Mouse (Mus musculus): ENCODE data around the gene Bglap. TPM values are rescaled to one million over a fixed set of nuclear protein-coding genes. Genes with fewer than 3 reads are reported as not detected.

Bglap gene
- polyA plus RNA-seq, 1 experiment, result not detected

- Histone ChIP-seq H3K4me1 (peaks cover 66% of the 10 kb centered on the region), H3K9me3 (no peaks in the 10 kb centered on the region), H3K27me3 (replicated peaks) (no peaks in the 10 kb centered on the region), H3K4me3 (replicated peaks) (peak overlapping the region; percentile 16), H3K36me3 (replicated peaks; ENCODE audit: low read length) (peaks cover 46% of the 10 kb centered on the region)
- no peak for TF ChIP-seq FLI1 (IDR thresholded peaks at IDR 0.05; ENCODE audit: low read length)
- TF ChIP-seq GATA1 (IDR thresholded peaks at IDR 0.05; ENCODE audit: borderline replicate concordance, low read length), result no peak
Measured at GRCm38 (mm10) chr3:88339006-88339405, 45.3 kb downstream of the Bglap start.

- H3K9me3 ChIP-seq, result no peaks in the 10 kb centered on the region
- peaks cover 72% of the 10 kb centered on the region for H3K4me1 ChIP-seq
- peaks cover 40% of the 10 kb centered on the region for H3K36me3 ChIP-seq (replicated peaks; ENCODE audit: low read length)
- no peak for TF ChIP-seq FLI1 (IDR thresholded peaks at IDR 0.05; ENCODE audit: low read length)
- no peak for TF ChIP-seq GATA1 (IDR thresholded peaks at IDR 0.05; ENCODE audit: borderline replicate concordance, low read length)
- peak overlapping the region; percentile 33 for H3K4me3 ChIP-seq (replicated peaks)
- no peaks in the 10 kb centered on the region for H3K27me3 ChIP-seq (replicated peaks)
Measured at GRCm38 (mm10) chr3:88338316-88338715, 45.9 kb downstream of the Bglap start.

GRCm38 (mm10) chr3:88337367-88338020 is 46.8 kb downstream of the Bglap start:
- H3K36me3 ChIP-seq (replicated peaks; ENCODE audit: low read length), result peaks cover 40% of the 10 kb centered on the region
- peak overlapping the region; percentile 92 for H3K4me3 ChIP-seq (replicated peaks)
- TF ChIP-seq FLI1 (IDR thresholded peaks at IDR 0.05; ENCODE audit: low read length) (no peak), GATA1 (IDR thresholded peaks at IDR 0.05; ENCODE audit: borderline replicate concordance, low read length) (no peak)
- H3K4me1 ChIP-seq, result peaks cover 66% of the 10 kb centered on the region
- H3K27me3 ChIP-seq (replicated peaks), result no peaks in the 10 kb centered on the region
- no peaks in the 10 kb centered on the region for H3K9me3 ChIP-seq

GRCm38 (mm10) chr3:88336058-88337013 is 47.9 kb downstream of the Bglap start, which contains the start of the genes Tmem79 and Smg5:
Gene Tmem79, minus strand, starts transcription at chr3:88336148.
Gene Smg5, plus strand, starts transcription at chr3:88336260.
- H3K36me3 ChIP-seq (replicated peaks; ENCODE audit: low read length), result peaks cover 33% of the 10 kb centered on the region
- no peaks in the 10 kb centered on the region for H3K9me3 ChIP-seq
- no peaks in the 10 kb centered on the region for H3K27me3 ChIP-seq (replicated peaks)
- peaks cover 56% of the 10 kb centered on the region for H3K4me1 ChIP-seq
- TF ChIP-seq GATA1 (IDR thresholded peaks at IDR 0.05; ENCODE audit: borderline replicate concordance, low read length) (no peak), FLI1 (IDR thresholded peaks at IDR 0.05; ENCODE audit: low read length) (no peak)
- peak within 1 kb of the TSS; percentile 92 for H3K4me3 ChIP-seq (replicated peaks)

- peak overlapping the region; percentile 92 for H3K4me3 ChIP-seq (replicated peaks)
- TF ChIP-seq FLI1 (IDR thresholded peaks at IDR 0.05; ENCODE audit: low read length) (no peak), GATA1 (IDR thresholded peaks at IDR 0.05; ENCODE audit: borderline replicate concordance, low read length) (no peak)
- no peaks in the 10 kb centered on the region for H3K27me3 ChIP-seq (replicated peaks)
- H3K4me1 ChIP-seq, result peaks cover 48% of the 10 kb centered on the region
- peaks cover 28% of the 10 kb centered on the region for H3K36me3 ChIP-seq (replicated peaks; ENCODE audit: low read length)
- H3K9me3 ChIP-seq, result no peaks in the 10 kb centered on the region
Measured at GRCm38 (mm10) chr3:88335436-88336053, 48.7 kb downstream of the Bglap start.

- TF ChIP-seq FLI1 (IDR thresholded peaks at IDR 0.05; ENCODE audit: low read length), result no peak
- TF ChIP-seq GATA1 (IDR thresholded peaks at IDR 0.05; ENCODE audit: borderline replicate concordance, low read length), result no peak
- H3K4me3 ChIP-seq (replicated peaks), result peak overlapping the region; percentile 92
- H3K27me3 ChIP-seq (replicated peaks), result no peaks in the 10 kb centered on the region
- peaks cover 31% of the 10 kb centered on the region for H3K36me3 ChIP-seq (replicated peaks; ENCODE audit: low read length)
- no peaks in the 10 kb centered on the region for H3K9me3 ChIP-seq
- H3K4me1 ChIP-seq, result peaks cover 46% of the 10 kb centered on the region
Measured at GRCm38 (mm10) chr3:88334902-88335435, 49.3 kb downstream of the Bglap start.

GRCm38 (mm10) chr3:88334029-88334658 is 50.1 kb downstream of the Bglap start:
- H3K27me3 ChIP-seq (replicated peaks), result no peaks in the 10 kb centered on the region
- H3K4me3 ChIP-seq (replicated peaks), result no peak overlapping the region
- H3K4me1 ChIP-seq, result peaks cover 41% of the 10 kb centered on the region
- TF ChIP-seq GATA1 (IDR thresholded peaks at IDR 0.05; ENCODE audit: borderline replicate concordance, low read length) (no peak), FLI1 (IDR thresholded peaks at IDR 0.05; ENCODE audit: low read length) (no peak)
- peaks cover 37% of the 10 kb centered on the region for H3K36me3 ChIP-seq (replicated peaks; ENCODE audit: low read length)
- no peaks in the 10 kb centered on the region for H3K9me3 ChIP-seq

Other genes with a start within 250 kb of the Bglap start
- gene Mef2d, start 242.1 kb downstream of the Bglap start, polyA plus RNA-seq (2012; ENCODE audit: insufficient read depth, low replicate concordance), result 60.2 and 145 TPM in 2 replicates
- gene Rhbg, start 129.8 kb downstream of the Bglap start, polyA plus RNA-seq (2012; ENCODE audit: insufficient read depth, low replicate concordance), result not detected in 2 replicates
- not detected in 2 replicates for gene Gm38392, start 97.3 kb downstream of the Bglap start, polyA plus RNA-seq (2012; ENCODE audit: insufficient read depth, low replicate concordance)
- 2.0 TPM in 1 of 2 replicates, not detected in the other for gene Tsacc, start 87.5 kb downstream of the Bglap start, polyA plus RNA-seq (2012; ENCODE audit: insufficient read depth, low replicate concordance)
- gene Cct3, start 87.3 kb downstream of the Bglap start, polyA plus RNA-seq (2012; ENCODE audit: insufficient read depth, low replicate concordance), result 7.1 and 29.4 TPM in 2 replicates
- 31.1 and 138 TPM in 2 replicates for gene Glmp, start 59.4 kb downstream of the Bglap start, polyA plus RNA-seq (2012; ENCODE audit: insufficient read depth, low replicate concordance)
- 2.3 TPM in 1 of 2 replicates, not detected in the other for gene Tmem79, start 48.3 kb downstream of the Bglap start, polyA plus RNA-seq (2012; ENCODE audit: insufficient read depth, low replicate concordance)
- gene Smg5, start 48.2 kb downstream of the Bglap start, polyA plus RNA-seq (2012; ENCODE audit: insufficient read depth, low replicate concordance), result 39.8 and 77.9 TPM in 2 replicates
- not detected in 2 replicates for gene Paqr6, start 19.9 kb downstream of the Bglap start, polyA plus RNA-seq (2012; ENCODE audit: insufficient read depth, low replicate concordance)
- gene Bglap3, start 11.7 kb downstream of the Bglap start, polyA plus RNA-seq (2012; ENCODE audit: insufficient read depth, low replicate concordance), result not detected in 2 replicates
- gene Bglap2, start 5.8 kb downstream of the Bglap start, polyA plus RNA-seq (2012; ENCODE audit: insufficient read depth, low replicate concordance), result not detected in 2 replicates
- 73.6 and 114 TPM in 2 replicates for gene Pmf1, start 25.9 kb upstream of the Bglap start, polyA plus RNA-seq (2012; ENCODE audit: insufficient read depth, low replicate concordance)
- 6.7 and 7.2 TPM in 2 replicates for gene Slc25a44, start 40.7 kb upstream of the Bglap start, polyA plus RNA-seq (2012; ENCODE audit: insufficient read depth, low replicate concordance)
- 8.4 and 26.0 TPM in 2 replicates for gene Sema4a, start 76.7 kb upstream of the Bglap start, polyA plus RNA-seq (2012; ENCODE audit: insufficient read depth, low replicate concordance)
- 607 and 1,158 TPM in 2 replicates for gene Lmna, start 125.5 kb upstream of the Bglap start, polyA plus RNA-seq (2012; ENCODE audit: insufficient read depth, low replicate concordance)
- gene Mex3a, start 147.9 kb upstream of the Bglap start, polyA plus RNA-seq (2012; ENCODE audit: insufficient read depth, low replicate concordance), result 0.83 and 1.6 TPM in 2 replicates
- gene Rab25, start 163.8 kb upstream of the Bglap start, polyA plus RNA-seq (2012; ENCODE audit: insufficient read depth, low replicate concordance), result 0.51 TPM in 1 of 2 replicates, not detected in the other
- 18.1 and 152 TPM in 2 replicates for gene Lamtor2, start 168.6 kb upstream of the Bglap start, polyA plus RNA-seq (2012; ENCODE audit: insufficient read depth, low replicate concordance)
- 26.1 and 51.5 TPM in 2 replicates for gene Ubqln4, start 169.3 kb upstream of the Bglap start, polyA plus RNA-seq (2012; ENCODE audit: insufficient read depth, low replicate concordance)
- gene Ssr2, start 191.4 kb upstream of the Bglap start, polyA plus RNA-seq (2012; ENCODE audit: insufficient read depth, low replicate concordance), result 111 and 307 TPM in 2 replicates
- gene Arhgef2, start 221.5 kb upstream of the Bglap start, polyA plus RNA-seq (2012; ENCODE audit: insufficient read depth, low replicate concordance), result 302 and 446 TPM in 2 replicates